Mouse (Mus musculus) erythroid progenitor cell, adult 5-6 weeks (primary cell): ENCODE results near the gene Timp2. TPM values are rescaled to one million over a fixed set of nuclear protein-coding genes. Genes with fewer than 3 reads are reported as not detected.

Experiments
- ATAC-seq: replicated peaks from 2 replicates; pipeline ENCODE4 v1.8.0; 2016; ENCODE audit warnings: moderate number of reproducible peaks, mild to moderate bottlenecking, moderate TSS enrichment, inconsistent platforms; ENCODE audit not compliant: poor library complexity, low FRiP score, severe bottlenecking
- total RNA-seq, 2 experiments: library from RNA; stranded (forward) in 1 of 2; stranded (reverse) in 1 of 2; fragments of 150-400 nt in 1 of 2; fragments of 186-747, 209-891 nt in 1 of 2; gene quantifications; 2 replicates each; pipeline versions ENCODE4 v1.2.3 to v1.2.4; 2015 to 2017; ENCODE audit warnings: low replicate concordance in 2 of 2

Timp2 gene
- total RNA-seq, 2 experiments from 2014 or later, result 11.3 to 16.9 TPM

DNA sequence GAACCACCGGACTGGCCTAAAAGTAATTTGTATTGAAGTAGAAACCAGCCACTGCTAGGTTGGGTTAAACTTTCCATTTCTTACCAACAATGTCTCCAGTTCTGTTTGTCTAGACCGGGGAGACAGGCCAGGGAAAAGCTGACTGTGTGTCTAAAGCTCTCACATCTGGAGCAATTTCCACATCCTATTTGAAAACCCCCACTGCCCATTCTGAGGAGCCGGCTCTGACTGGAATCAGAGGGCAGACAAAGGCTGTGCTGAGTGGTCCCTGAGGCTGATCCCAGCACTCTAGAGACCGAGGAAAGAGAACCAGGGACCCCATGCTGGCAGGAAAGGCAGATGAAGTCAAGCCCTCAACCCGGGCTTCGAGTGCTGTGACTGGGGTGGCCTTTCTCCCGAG lies 17.1 kb upstream of the Timp2 start:
- no peak for ATAC-seq

DNA sequence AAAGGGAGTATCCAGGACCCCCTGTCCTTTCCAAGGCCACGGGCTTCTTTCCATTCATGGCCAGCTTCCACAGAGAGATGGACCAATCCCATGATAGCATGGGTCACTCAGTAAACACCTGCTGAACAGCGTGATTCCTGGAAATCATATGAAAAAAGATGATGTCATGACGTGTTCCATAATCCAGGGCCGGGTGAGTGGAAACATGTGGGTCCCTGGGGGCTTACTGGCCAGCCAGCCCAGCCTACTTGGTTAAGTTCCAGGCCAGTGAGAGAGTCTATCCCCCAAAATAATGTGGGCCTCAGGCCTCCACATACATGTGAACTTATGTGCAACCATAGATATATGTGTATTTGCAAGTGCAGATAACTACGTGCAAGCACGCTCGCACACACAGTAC lies 16.3 kb upstream of the Timp2 start:
- no peak for ATAC-seq

DNA sequence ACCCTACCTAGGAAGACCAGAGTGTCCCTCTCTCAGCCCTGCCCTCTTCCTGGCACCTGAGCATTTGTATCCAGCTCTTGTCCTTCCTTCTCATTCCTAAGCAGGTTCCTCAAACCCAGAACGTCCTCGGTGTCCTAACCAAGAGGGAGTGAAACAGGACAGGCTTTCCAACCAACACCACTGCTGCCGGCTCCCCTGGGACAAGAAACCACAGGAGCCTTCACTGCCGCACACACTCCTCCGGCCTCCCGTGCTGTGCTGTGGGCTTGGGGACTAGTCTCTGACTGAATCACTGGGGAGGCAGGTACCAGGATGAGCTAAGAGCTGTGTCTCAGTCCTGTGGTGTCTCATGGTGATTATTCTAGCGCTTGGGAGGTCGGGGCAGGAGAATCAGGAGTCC lies 14.1 kb upstream of the Timp2 start:
- no peak for ATAC-seq

DNA sequence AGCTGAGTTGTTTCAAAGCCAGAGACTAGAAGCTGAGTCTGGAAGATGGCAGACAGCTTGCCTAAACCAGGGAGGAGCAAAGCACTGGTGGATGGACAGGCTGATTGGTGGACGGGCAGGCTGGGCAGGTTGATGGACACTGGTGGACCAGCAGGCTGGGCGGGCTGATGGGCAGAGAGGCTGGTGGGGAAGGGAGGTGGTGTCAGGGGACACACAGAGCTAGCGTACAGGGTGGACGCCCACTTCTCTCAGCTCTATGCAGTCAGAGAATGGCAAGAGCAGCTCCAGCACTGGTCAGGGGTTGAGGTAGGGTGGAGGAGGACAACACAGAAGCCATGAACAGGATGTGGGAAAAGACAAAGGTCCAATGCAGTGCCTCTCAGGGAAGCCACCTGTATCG lies 13.7 kb upstream of the Timp2 start:
- ATAC-seq, result no peak

DNA sequence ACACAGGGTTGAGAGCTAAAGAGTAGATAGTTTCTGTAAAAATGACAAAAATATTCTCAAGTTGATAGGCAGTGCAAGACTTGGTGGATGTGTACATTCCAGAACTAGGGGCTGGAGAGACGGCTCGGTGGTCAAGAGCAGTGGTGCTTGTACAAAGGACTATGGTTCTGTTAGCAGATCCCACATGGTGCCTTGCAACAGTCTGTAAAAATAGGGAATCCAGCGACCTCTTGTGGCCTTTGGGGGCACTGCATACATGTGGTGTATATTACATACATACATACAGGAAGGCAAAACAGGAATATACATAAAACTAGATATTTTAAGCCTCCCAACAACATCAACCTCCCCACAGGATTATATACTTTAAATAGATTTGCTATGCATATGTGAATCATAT lies 12.8 kb upstream of the Timp2 start:
- ATAC-seq, result no peak

DNA sequence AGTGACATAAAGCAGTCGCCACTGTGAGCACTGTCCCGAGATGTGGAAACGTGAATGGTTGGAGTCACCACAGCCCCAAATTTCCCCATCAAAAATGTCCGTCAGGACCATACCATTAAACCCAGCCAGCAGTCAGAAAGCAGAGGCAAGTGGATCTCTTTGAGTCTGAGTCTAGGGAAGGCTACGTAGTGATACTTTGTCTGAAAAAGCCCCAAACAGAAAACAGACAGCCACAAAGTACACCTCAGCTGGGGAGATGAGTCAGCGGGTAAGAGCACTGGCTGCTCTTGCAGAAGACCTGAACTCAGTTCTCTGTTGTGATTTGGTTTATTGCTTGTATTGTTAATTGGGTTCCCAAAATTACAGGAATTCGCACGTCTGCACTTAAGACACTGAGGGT lies 11.0 kb upstream of the Timp2 start:
- ATAC-seq, result no peak

DNA sequence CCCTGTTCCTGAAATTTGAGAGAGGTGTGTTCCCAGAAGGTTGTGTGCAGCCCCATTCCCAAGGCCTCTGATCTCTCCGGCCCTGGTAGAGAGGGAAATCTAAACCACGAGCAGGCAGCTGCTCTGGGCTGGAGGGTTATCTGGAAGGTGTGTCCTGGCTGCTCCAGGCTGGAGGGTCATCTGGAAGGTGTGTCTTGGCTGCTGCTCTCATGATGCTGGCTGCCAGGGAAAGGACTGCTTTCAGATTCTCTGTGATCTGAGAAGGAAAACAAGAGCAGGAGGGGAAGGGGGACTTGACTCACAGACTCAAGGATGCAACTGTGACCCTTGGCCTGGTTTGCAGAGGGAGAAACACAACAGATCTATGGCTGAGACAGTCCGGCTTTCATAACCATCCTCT lies 10.6 kb upstream of the Timp2 start:
- ATAC-seq, result no peak

DNA sequence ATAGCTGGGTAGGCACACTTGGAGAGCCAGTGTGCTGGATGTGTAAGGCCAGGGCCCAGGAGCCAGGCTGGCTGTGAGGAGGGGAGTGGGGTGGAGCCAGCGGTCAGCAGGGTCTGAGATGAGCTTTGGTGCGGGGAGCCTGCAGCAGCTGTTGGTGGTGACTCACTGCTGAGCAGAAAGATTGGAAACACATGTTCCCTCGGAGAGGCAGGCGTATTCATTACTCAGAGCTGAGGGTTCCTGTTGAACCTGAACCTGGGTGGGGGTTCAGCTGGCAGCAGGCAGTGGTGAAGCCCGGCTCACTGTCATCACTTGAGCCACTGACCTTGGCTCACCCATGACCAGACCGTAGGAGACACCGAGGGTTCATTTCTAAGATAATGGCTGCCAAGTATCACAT lies 9.6 kb upstream of the Timp2 start:
- ATAC-seq, result no peak

DNA sequence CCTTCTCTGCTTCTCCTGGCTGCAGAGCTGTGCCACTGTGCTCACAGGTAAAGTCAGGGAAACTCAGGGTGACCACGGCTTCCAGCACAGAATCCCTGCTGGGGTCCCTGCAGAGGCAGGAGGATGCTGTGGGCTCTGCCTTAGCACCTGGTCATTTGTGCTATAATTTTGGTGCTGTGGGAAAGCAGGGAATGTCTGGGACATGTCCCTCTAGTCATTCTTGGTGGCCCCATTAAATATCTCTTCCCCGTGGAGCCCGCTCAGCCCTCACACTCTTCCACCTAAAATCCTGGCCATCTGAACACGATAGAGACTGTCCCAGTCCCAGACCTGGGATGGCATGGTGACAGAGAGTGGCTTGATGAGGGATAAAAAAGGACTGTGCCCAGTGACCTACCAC lies 8.5 kb upstream of the Timp2 start:
- no peak for ATAC-seq

DNA sequence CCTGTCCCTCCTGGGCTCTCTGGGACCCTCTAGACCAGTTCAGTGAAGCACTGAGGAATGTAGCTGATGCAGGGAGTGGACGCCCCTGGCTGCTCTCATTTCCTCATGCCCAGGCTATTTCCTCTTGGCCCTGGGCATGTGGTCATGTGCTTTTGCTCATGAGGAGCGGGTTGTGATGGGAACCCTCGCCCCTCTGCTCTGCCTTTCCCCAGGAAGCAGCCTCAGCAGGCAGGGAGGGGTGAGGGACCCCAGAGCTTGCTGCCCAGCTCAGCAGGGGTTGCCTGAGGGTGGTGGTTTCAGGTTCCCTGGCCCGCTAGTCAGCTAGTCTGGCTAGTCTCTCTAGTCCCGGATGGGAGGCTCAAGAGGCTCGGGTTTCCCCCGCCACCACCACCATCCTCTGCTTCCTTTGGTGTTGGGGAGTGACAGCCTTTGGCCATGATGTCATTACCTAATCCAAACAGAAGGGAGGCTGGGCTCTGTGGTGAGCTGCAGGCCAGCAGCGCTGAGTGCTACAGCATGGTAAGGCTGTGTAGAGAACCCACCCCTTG lies 7.5 kb upstream of the Timp2 start:
- ATAC-seq, result no peak

DNA sequence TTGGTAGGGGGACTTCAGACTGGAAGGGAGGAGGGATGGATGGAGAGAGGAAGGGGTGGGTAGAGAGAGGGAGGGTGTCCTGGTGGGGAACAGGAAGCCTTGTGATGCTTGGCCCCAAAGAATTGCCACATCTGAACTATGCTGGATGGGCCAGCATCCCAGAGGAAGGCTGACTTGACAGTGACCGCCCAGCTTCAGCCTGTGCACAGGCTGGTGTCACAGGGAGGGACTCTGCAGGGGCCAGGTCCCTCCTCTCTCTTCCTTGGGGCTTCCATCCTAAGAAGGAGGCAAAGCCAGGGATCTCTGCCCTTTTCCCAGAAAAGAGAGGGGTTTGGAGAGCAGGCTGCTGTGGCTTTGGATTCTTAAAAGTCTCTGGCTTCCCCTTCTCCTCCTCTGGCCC lies 7.0 kb upstream of the Timp2 start:
- ATAC-seq, result no peak

DNA sequence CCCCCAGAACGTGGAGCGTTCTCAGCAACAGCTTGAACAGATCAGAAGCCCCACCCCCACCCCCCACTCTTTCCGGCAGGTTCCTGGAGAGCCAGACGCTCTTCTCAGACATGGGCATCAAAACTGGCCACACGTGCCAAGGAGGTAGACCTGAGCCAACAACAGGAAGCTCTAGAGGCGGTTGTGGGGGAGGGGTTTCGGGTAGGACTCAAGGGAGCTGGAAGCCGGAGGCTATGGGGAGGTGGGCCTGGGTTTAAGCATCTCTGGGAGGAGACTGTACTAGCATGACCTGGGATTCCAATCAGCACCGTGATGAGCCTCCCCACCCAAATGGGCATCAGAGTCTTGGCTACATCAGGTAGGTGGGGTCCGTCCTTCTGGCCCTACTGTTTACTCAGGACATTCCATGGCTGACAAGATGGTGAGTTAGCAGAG lies 5.4 kb upstream of the Timp2 start:
- ATAC-seq, result no peak

DNA sequence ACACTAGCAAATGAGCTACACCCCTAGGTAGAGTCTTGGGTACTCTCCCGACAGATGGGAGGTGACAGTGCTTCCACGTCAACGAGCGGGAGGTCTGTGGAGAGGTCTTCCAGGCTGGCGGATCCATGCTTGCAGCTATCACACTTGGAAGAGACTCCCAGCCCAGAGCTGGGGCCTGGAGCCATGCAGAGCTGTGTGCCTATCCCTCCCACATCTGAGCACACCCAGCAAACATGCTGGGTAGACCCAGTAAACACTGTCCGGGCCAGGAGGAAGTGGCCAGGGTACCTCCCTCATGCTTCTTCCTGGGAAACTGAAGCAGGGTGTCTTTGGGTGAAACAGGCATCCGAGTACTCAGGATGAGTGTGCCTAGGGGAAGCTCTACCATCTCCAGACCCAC lies 5.0 kb upstream of the Timp2 start:
- no peak for ATAC-seq

DNA sequence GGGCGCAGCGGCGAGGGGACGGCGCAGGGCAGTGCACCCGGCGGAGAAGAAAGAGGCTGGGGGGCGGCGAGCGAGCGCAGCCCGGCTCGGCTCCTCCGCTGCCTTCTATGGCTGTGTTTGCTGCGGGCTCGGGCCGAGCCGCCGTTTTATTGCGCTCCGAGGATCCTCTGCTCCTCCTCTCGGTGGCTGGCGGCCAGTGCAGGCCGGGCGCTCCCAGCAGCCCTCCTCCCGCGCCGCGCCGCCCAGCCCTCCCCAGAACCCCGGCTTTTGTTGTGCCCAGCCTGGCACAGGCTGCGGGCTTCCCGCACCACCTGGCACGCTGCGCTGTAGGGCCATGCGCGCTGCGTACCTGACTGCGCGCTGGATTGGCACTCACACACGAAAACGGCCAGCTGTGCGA lies 335 bp downstream of the Timp2 start:
- no peak for ATAC-seq

DNA sequence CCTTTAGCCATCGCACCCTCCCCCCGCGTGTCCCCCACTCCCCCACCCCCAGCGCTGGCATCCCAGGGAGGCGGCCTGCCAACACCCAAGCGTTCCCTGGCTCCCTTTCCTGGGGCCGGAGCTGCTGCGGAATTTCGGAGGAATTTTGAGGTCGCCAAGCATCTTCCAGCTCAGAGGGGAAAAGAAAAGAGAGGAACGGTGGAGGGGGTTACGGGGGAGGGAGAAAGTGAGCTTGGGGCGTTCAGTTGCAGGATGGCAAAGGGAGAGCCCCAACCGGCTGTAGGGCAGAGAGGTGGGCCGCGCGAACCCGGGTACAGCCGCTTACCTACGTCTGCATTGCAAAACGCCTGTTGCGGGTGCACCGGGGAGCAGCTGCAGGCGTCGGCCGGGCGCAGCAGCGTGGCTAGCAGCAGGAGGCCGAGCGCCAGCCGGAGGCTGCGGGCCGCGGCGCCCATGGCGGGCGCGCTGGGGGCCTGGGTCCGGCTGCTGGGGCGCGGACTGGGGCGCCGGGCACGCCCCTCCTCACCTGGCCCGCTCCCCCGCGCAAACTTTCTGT lies 826 bp downstream of the Timp2 start:
- ATAC-seq, result no peak

DNA sequence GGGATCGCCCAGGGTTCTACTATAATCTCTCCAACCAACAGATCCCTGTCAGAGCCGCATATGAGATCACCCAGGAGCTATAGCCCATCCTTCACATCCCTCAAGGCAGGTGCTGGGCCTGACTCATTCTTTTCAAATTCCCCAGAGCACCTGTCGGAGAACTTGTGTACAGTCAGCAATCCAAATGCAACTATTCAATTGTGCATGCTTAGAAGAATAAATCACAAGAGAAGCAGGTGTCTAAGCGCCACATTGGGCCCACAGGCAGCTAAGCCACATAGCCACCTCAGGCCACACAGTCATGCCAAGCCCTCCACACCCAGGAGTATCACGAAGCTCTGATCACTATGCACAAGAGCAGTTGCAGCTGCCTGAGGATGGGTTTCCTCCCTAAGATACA lies 6.0 kb downstream of the Timp2 start:
- ATAC-seq, result no peak

DNA sequence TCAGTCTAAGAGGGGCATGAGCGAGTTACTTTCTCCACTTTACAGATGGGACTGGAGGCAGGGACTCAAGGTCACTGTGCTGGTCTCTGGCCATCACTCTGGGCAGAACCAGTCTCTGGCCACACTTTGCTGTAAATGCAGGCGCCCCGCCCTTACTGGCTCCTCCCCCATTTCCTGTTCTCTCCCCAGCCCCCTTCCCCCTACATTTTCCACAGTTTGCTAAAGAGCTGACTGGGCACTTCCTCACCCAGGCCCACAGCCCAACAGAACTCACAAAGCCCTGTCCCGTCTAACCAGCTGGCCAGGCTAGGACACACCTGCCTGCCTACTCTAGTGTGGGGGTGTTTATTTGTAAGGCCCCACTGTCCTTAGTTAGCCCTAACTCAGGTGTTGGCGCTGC lies 6.7 kb downstream of the Timp2 start:
- ATAC-seq, result no peak

DNA sequence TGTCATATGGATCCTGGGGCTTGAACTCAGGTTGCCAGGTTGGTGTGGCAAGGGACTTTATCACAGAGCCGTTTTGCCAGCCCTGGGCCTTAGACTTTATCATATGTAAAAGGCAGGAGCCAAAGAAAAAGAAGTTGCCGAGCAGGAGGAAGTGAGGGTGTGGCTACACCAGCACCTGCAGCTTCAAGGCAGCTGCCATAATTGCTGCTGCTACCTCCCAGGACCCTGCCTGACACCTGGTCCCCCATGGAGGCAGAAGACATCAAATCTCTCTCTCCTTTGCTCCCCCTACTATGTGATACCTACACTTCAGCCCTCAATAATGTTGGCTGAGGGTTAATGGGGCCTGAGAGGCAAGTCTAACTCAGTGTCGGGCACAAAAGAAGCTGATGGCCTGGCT lies 7.1 kb downstream of the Timp2 start:
- no peak for ATAC-seq

DNA sequence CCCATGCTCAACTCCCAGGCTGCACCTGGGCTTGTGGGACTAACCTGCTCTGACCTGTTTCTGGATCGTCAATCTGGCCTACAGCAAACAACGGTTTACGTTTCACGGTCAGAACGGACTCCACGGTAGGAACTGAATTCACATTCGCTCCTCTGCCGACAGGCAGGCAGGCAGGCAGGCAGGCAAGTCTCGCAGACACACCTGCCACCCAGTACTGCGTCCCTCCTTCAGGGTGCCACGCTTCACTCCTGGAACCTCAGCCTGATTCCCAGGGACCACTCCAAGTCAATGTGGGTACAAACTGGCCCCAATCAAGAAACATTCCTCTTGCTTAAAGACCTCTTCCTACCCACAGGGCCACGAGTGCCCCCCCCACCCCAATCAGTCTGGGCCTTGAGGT lies 7.6 kb downstream of the Timp2 start:
- no peak for ATAC-seq

DNA sequence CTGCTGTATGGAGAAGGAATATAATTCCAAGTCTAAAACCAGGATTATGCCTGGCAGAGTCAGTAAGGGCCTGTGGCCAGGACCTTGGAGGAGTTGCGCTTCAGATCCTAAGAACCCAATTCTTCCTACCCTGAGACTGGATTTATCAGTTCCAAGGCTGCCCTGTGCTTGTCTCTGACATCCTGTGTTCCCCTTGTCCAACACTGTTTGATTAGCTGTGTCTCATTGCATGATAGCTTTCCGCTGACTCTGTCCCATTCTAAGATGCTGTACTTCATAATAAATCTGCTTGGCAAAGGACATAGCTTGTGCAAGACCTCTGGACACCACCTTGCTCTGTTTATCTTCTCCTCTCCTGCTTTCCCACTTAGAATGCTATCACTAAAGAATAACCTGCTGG lies 8.1 kb downstream of the Timp2 start:
- ATAC-seq, result no peak

DNA sequence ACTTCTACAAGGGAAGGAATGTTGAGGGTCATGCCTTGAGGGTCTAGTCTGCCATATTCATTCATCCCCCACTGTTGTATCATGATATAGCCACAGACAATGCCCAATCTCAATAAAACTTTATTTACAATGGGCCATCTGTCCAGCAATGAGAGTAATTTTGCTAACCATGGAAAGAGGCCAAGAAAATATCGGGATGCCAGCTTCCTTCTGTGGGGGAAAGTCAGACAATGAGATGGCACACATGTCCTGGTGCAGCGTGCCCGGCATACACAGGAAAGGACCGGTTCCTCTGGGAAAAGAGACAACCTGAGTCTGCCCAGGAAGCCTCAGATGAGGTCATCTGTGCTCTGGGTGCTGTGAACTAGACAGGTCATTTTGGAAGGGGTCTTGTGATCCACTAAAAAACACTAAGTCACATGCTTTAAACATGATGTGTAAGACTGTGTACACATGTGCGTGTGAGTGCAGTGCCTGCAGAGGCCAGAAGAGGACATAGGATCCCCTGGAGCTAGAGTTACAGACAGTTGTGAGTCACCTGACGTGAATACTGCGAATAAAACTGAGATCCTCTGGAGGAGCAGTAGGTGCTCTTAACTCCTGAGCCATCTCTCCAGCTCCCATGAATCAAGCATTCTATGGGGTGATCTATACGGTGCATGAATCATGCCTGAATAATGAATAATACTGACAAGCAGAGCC lies 9.0 kb downstream of the Timp2 start:
- no peak for ATAC-seq

DNA sequence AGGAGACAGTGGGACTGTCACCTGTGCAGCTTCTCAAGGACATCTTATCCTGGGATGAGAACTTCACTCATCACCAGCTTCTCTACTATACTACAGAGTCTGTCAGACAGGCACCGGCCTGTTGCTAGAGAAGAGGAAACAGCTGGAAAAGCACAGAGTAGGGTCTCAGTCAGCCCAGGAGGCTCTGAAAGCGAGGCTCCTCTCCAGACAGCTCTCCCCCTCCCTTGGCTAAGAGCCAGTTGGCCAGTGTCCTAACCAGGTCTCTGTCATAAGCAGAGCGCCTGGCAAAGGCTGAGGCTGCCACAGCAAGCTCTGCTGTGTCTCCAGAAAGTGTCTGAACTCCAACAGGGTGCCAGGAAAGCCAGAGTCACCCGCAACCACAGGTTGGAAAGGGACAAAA lies 9.8 kb downstream of the Timp2 start:
- no peak for ATAC-seq
